Mouse (Mus musculus): ENCODE measurements around the gene Spns1. TPM values are rescaled to one million over a fixed set of nuclear protein-coding genes. Genes with fewer than 3 reads are reported as not detected.
"Not testable (repeated sequence)": the region's sequence is repeated elsewhere in the genome, so short reads cannot be mapped to it uniquely, and the experiment has no call there.

The Spns1 gene
- 69.3 TPM for polyA plus RNA-seq (2021)

DNA sequence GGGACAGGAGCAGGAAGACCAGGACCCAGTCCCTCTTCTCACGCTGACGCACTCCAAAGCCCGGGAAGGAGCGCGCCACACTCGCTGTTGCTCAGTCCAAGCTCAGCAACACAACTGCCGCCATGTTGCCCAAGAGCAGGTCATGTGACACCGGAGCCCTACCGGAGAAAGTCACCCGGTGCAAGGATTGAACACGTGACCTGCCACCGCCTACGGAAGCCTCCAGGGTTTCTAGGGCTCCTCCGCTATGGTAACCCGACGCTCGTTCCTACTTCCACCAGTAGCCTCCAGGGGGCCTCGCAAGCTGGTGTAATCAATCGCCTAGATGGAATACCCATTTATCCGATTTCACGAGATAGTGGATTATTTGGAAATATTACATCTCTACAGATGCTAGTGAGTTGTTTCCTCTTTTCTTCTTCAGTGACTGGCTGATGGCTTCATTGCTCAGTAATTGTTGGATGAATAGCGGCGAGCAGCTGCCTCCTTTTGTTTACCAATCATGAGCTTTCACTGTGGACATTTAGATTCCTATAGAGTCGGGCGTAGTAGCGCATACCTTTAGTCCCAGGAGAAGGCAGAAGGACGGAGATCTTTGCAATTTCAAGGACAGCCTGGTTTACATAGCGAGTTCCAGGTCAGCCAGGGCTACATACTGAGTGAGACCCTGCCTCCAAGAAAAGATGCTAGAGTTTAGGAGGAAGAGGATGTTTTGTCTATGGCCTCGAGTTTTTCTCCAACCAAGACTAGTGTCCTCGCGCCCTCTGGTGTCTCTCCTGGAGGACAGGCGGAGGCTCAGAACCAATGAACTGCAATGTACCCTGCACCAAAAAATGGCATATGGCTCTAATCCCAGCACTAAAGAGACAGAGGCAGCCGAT lies at the start of gene Spns1:
Gene Spns1 (minus strand): TSS at position 173 of the 881 bp plus-strand sequence.
- TF ChIP-seq CTCF (IDR thresholded peaks at IDR 0.05), result no peak
- ATAC-seq, result peak; percentile 74
- ChIA-PET CTCF (interaction anchor here (0.9 to 2.9 kb wide), 10 partner anchors 11 to 115 kb away, joined by 3 to 53 read pairs (median 3); no protein-coding TSS in a partner anchor), POLR2A (interaction anchor here (1.2 kb wide), 1 partner anchor 51 kb away, joined by 4 read pairs; no protein-coding TSS in a partner anchor)
- no peaks in the 10 kb centered on the region for H3K27me3 ChIP-seq
- in situ Hi-C loops (cut with MboI; ENCODE audit: low pct_unique_long_range_greater_than_20kb), result loop anchor here (5.0 kb wide), 1 partner anchor 45 kb away; no protein-coding TSS in a partner anchor
- peak; percentile 72 for DNase-seq (ENCODE audit: low read depth, low spot score)

DNA sequence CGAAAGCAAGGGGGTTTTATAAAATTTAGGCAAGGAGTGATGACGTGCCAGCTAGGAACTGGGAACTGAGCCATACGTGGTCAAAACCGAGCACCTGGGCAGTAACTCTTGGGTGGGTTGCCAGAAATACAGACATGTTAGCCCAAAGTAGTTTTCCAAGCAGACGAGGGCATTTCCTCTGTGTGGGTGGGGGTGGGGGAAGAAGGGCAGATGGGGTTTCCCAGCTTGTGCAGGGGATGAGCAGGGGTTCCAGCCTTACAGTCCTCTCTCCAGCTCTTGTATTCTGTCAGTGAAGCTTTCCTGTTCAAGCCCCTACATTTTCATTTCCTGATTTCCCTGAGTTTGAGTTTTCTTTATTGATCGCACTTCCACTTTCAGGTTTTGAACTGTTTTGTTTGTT lies 46.9 kb upstream of the Spns1 start:
- in situ Hi-C loops (cut with MboI; ENCODE audit: low pct_unique_long_range_greater_than_20kb), result no loop called here
- no peak for DNase-seq (ENCODE audit: low read depth, low spot score)

DNA sequence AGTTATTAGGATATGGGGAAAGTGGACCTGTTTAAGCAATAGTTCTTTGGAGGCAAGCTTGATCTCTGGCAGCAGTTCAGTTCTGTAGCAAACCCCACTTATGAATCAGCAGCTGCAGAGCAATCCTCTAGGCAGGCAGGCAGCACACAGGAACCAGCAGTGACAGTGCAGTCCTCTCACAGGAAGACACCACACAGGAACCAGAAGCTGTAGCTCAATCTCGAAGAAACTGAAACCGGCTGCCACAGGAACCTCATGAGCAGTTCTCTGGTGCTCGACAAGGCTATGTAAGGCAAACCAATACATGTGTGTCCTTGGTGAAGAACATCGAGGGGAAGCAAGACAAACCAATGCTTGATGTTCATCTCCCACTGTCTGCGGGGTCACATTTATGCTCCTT lies 44.5 kb upstream of the Spns1 start:
- H3K27me3 ChIP-seq, result no peaks in the 10 kb centered on the region
- POLR2A ChIA-PET, result no interaction called here
- CTCF ChIA-PET, result no interaction called here
- in situ Hi-C loops (cut with MboI; ENCODE audit: low pct_unique_long_range_greater_than_20kb), result no loop called here
- ATAC-seq (no peak), DNase-seq (ENCODE audit: low read depth, low spot score) (no peak)
- TF ChIP-seq CTCF (IDR thresholded peaks at IDR 0.05), result no peak

More for the DNA sequence above, 46.9 kb upstream of the Spns1 start:
- H3K27me3 ChIP-seq, result no peaks in the 10 kb centered on the region
- no peak for TF ChIP-seq CTCF (IDR thresholded peaks at IDR 0.05)
- no peak for ATAC-seq
- POLR2A ChIA-PET, result interaction anchor here (0.6 to 0.7 kb wide), 2 partner anchors 123 to 807 kb away, joined by 4 to 5 read pairs; no protein-coding TSS in a partner anchor
- CTCF ChIA-PET, result no interaction called here

DNA sequence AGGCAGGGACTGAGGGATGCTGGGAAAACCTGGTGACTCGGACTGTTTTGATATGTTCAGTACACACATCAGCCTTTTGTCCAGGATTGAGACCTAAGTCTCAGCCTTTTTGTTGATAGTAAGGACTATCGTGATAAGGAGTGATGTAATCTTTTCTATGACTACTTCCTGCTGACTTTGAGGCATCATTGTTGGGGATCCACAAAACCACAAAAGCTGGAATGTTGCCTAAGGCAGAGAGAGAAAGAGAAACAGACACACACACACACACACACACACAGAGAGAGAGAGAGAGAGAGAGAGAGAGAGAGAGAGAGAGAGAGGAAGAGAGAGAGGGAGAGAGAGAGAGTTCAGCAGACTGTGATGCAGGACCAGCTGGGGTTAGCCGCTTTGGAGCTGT lies 41.2 kb upstream of the Spns1 start:
- H3K27me3 ChIP-seq, result peaks cover 6% of the 10 kb centered on the region
- no peak for ATAC-seq
- DNase-seq (ENCODE audit: low read depth, low spot score), result no peak
- CTCF ChIA-PET, result no interaction called here
- in situ Hi-C loops (cut with MboI; ENCODE audit: low pct_unique_long_range_greater_than_20kb), result no loop called here
- POLR2A ChIA-PET, result interaction anchor here (1.8 kb wide), 1 partner anchor 10 kb away, joined by 8 read pairs; the partner anchor contains the start of gene Rabep2
- TF ChIP-seq CTCF (IDR thresholded peaks at IDR 0.05), result no peak

DNA sequence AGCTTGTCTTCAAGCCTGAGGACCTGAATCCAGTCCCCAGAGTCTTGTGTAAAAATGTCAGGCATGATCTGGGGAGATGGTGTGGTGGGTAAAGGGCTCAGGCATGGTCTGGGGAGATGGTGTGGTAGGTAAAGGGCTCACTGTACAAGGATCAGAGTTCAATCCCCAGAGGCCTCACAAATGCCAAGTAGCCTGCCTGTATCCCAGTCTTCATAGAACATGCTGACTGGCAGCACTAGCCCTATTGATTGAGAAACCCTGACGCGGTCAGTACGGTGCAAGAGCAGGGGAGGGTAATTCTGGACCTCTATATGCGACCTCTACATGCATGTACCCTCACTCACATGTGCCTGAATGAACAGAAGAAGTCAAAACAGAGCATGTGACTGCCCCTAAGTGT lies 40.4 kb upstream of the Spns1 start:
- no peak for DNase-seq (ENCODE audit: low read depth, low spot score)
- POLR2A ChIA-PET, result interaction anchor here (1.8 kb wide), 1 partner anchor 11 kb away, joined by 8 read pairs; the partner anchor contains the start of gene Rabep2
- CTCF ChIA-PET, result no interaction called here
- no peak for TF ChIP-seq CTCF (IDR thresholded peaks at IDR 0.05)
- in situ Hi-C loops (cut with MboI; ENCODE audit: low pct_unique_long_range_greater_than_20kb), result no loop called here
- H3K27me3 ChIP-seq, result peaks cover 6% of the 10 kb centered on the region
- ATAC-seq, result no peak

DNA sequence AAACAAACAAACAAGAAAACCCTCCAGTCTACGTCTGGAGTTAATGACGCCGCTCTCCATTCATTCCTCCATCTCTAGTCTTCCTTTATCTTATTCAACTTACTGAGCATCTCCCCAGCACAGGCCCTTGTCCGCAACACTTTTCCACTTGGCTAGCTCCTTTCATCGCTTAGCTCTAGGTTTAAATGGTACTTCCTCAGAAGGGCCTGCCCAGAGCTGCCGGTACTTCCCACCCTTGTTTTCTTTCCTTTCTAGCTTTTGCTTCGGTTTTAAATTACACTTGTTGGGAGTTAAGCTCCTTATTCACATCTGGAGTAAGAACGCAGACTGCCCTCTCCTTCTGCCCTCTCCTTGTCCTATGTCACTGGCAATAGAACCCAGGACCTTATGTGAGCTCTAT lies 39.8 kb upstream of the Spns1 start:
- no peak for DNase-seq (ENCODE audit: low read depth, low spot score)
- ChIA-PET POLR2A (no interaction called here), CTCF (no interaction called here)
- peaks cover 7% of the 10 kb centered on the region for H3K27me3 ChIP-seq
- ATAC-seq, result no peak
- no peak for TF ChIP-seq CTCF (IDR thresholded peaks at IDR 0.05)
- in situ Hi-C loops (cut with MboI; ENCODE audit: low pct_unique_long_range_greater_than_20kb), result no loop called here

DNA sequence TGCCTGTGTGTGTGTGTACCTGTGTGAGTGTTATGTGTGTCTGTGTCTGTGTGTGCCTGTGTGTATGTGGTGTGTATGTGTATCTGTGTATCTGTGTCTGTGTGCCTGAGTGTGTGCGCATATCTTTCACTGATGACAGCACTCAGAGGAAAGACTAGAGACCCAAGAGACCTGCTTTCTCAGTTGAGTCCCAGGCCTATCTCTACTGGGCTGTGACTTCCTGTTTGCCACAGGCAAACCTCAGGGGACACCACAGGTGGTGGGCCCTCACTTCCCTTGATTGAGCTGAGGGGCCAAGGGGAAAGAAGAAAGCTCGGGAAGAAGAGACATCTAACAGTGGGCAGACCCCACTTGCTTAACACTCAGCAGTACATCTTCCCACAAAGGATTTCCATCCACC lies 39.4 kb upstream of the Spns1 start:
- DNase-seq (ENCODE audit: low read depth, low spot score) (no peak), ATAC-seq (no peak)
- in situ Hi-C loops (cut with MboI; ENCODE audit: low pct_unique_long_range_greater_than_20kb), result no loop called here
- TF ChIP-seq CTCF (IDR thresholded peaks at IDR 0.05), result no peak
- H3K27me3 ChIP-seq, result peaks cover 9% of the 10 kb centered on the region
- POLR2A ChIA-PET, result no interaction called here
- CTCF ChIA-PET, result no interaction called here

DNA sequence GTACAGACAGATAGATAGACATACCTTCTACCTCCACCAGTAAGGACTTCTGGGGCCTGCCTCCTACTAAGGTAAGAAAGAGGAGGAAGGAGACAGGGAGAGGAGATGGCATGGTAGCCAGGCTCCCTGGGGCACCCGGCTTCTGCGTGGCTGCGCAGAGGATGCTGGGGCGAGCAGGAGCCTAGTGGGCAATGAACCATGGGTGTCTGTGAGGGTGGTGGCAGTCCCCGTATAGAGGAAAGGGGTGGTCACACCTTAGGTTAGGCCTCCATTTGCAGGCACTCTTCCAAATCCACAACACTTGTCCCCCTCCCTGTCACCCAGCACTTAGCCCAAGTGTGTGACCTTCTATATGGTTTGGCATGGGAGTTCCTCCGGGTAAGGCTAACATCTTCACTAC lies 37.5 kb upstream of the Spns1 start, which contains the start of gene Cd19:
Gene Cd19 (minus strand): TSS at position 165 of the 400 bp plus-strand sequence.
- TF ChIP-seq CTCF (IDR thresholded peaks at IDR 0.05), result no peak
- ATAC-seq (no peak), DNase-seq (ENCODE audit: low read depth, low spot score) (no peak)
- ChIA-PET CTCF (no interaction called here), POLR2A (no interaction called here)
- H3K27me3 ChIP-seq, result peaks cover 9% of the 10 kb centered on the region
- in situ Hi-C loops (cut with MboI; ENCODE audit: low pct_unique_long_range_greater_than_20kb), result no loop called here

DNA sequence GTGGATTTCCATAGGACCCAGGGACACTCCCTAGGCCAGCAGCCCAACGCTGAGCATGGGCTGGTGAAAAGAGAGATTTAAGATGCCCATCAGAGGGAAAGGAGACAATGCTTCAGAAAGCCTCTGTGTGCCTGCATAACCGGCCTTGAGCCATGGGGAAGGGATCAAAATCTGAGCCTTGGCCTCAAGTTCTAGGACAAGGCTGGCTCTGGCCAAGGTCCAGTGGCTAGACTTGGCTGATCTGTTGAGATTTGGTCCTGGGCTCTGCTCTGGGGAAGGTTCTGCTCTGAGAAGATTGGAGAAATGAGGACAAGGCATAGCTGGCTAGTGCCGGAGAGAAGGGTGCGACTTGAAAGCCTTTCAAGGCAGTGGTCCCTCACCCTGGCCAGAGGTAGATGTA lies 33.8 kb upstream of the Spns1 start:
- in situ Hi-C loops (cut with MboI; ENCODE audit: low pct_unique_long_range_greater_than_20kb), result no loop called here

DNA sequence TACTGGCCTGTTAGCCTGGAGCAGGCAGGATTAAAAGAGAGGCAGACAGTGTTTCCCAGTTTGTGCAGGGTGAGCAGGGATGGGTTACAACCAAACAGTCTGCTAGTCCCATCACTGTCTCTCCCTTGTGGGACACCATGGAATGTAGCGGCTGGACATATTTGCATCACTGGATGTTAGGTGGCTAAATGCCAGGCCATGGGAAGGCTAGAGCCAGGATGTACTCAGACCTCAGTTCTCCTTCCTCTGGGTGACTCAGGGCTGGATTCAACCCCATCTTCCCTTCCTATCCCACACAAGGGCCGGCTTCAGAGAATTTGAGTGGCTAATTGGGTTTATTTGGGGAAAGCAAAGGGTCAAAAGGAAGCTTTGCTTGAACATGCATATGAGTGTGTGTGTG lies 31.4 kb upstream of the Spns1 start:
- in situ Hi-C loops (cut with MboI; ENCODE audit: low pct_unique_long_range_greater_than_20kb), result no loop called here
- no peak for ATAC-seq
- no peak for DNase-seq (ENCODE audit: low read depth, low spot score)
- TF ChIP-seq CTCF (IDR thresholded peaks at IDR 0.05), result no peak
- ChIA-PET CTCF (no interaction called here), POLR2A (no interaction called here)
- peaks cover 3% of the 10 kb centered on the region for H3K27me3 ChIP-seq

More for the DNA sequence above, 33.8 kb upstream of the Spns1 start:
- peaks cover 9% of the 10 kb centered on the region for H3K27me3 ChIP-seq
- ChIA-PET POLR2A (no interaction called here), CTCF (no interaction called here)
- TF ChIP-seq CTCF (IDR thresholded peaks at IDR 0.05), result no peak
- no peak for DNase-seq (ENCODE audit: low read depth, low spot score)
- no peak for ATAC-seq

DNA sequence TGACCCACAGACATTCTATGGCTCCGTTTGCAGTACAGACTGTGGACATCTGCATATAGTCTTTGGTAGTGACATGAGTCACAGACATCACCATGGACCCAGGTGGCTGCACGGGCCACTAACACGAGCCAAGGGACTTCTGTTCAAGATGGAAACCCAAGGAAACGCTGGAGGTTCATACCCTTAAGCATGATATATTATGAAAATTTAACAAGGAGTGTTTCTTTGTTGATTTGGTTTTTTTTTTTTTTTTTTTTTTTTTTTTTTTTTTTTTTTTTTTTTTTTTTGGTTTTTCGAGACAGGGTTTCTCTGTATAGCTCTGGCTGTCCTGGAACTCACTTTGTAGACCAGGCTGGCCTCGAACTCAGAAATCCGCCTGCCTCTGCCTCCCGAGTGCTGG lies 25.3 kb upstream of the Spns1 start:
- DNase-seq (ENCODE audit: low read depth, low spot score); ATAC-seq; H3K27me3 ChIP-seq; in situ Hi-C loops (cut with MboI; ENCODE audit: low pct_unique_long_range_greater_than_20kb); POLR2A ChIA-PET: not testable (repeated sequence)
- CTCF ChIA-PET, result interaction anchor here (1.4 kb wide), 1 partner anchor 9 kb away, joined by 3 read pairs; no protein-coding TSS in a partner anchor

All from Patski (cell line).